Mouse (Mus musculus) lung, adult 18-20 months (tissue): Measurements from ENCODE around the gene Gm9887.
A peak's percentile ranks its signal among the peaks of the same experiment; 100 is the strongest.
"Not testable (repeated sequence)": the region's sequence is repeated elsewhere in the genome, so short reads cannot be mapped to it uniquely, and the experiment has no call there.

ENCODE experiments used
- DNase-seq, 2 experiments: peaks; one replicate each; pipeline ENCODE4 v3.0.0; 2022; ENCODE audit warnings: mixed read lengths in 2 of 2

Gene Gm9887

GRCm38 (mm10) chr12:69385542-69386280, 13.5 kb upstream of the Gm9887 start:
- DNase-seq = no peak

- DNase-seq = no peak
Observed at GRCm38 (mm10) chr12:69384606-69385005, 12.3 kb upstream of the Gm9887 start.

GRCm38 (mm10) chr12:69382880-69383279, 10.6 kb upstream of the Gm9887 start:
- DNase-seq = no peak

GRCm38 (mm10) chr12:69378558-69379454, 6.5 kb upstream of the Gm9887 start:
- no peak for DNase-seq

GRCm38 (mm10) chr12:69377636-69378035, 5.4 kb upstream of the Gm9887 start:
- not testable (repeated sequence) for DNase-seq

GRCm38 (mm10) chr12:69377188-69377587, 4.9 kb upstream of the Gm9887 start:
- no peak for DNase-seq

- DNase-seq = no peak
Observed at GRCm38 (mm10) chr12:69376132-69376531, 3.9 kb upstream of the Gm9887 start.

- peak; percentile 21 to 29 for DNase-seq
Observed at GRCm38 (mm10) chr12:69373850-69374766, 1.9 kb upstream of the Gm9887 start.

- DNase-seq = peak in 1 of 2 experiments; percentile 28
Observed at GRCm38 (mm10) chr12:69372731-69373331, 573 bp upstream of the Gm9887 start.

GRCm38 (mm10) chr12:69371421-69371853, 821 bp downstream of the Gm9887 start:
- peak in 1 of 2 experiments; percentile 77 for DNase-seq

- no peak for DNase-seq
Observed at GRCm38 (mm10) chr12:69370936-69371335, 1.3 kb downstream of the Gm9887 start.

GRCm38 (mm10) chr12:69367557-69367956, 4.7 kb downstream of the Gm9887 start:
- DNase-seq = no peak

- no peak for DNase-seq
Observed at GRCm38 (mm10) chr12:69366424-69366823, 5.8 kb downstream of the Gm9887 start.

- no peak for DNase-seq
Observed at GRCm38 (mm10) chr12:69365757-69366156, 6.5 kb downstream of the Gm9887 start.

- DNase-seq = peak; percentile 86 to 90
Observed at GRCm38 (mm10) chr12:69363899-69364762, 8.1 kb downstream of the Gm9887 start.

- DNase-seq = not testable (repeated sequence)
Observed at GRCm38 (mm10) chr12:69363110-69363509, 9.1 kb downstream of the Gm9887 start.

- no peak for DNase-seq
Observed at GRCm38 (mm10) chr12:69362388-69362787, 9.9 kb downstream of the Gm9887 start.

- no peak for DNase-seq
Observed at GRCm38 (mm10) chr12:69361919-69362318, 10.3 kb downstream of the Gm9887 start.

GRCm38 (mm10) chr12:69360997-69361899, 11.0 kb downstream of the Gm9887 start:
- DNase-seq = peak; percentile 98

GRCm38 (mm10) chr12:69360655-69360996, 11.6 kb downstream of the Gm9887 start:
- DNase-seq = peak; percentile 48 to 62
